Mouse (Mus musculus) thymus, adult 2 months (tissue): ENCODE measurements around the gene Rps27l.

Experiments used
- CTCF ChIP-seq: fragments of 200-500 bp; IDR thresholded peaks from 2 replicates; pipeline ENCODE4 v1.5.1; 2012; ENCODE audit warnings: mild to moderate bottlenecking, control low read depth, low read length, moderate library complexity, borderline replicate concordance; ENCODE audit not compliant: control insufficient read depth, poor library complexity, insufficient read depth; ENCODE audit errors: extremely low read depth
- POLR2A ChIP-seq: fragments of 200-500 bp; IDR thresholded peaks from 2 replicates; pipeline ENCODE4 v1.6.1; 2012; ENCODE audit warnings: mild to moderate bottlenecking, low read length, control low read depth, moderate library complexity; ENCODE audit not compliant: control insufficient read depth, poor library complexity, insufficient read depth; ENCODE audit errors: extremely low read depth

DNA sequence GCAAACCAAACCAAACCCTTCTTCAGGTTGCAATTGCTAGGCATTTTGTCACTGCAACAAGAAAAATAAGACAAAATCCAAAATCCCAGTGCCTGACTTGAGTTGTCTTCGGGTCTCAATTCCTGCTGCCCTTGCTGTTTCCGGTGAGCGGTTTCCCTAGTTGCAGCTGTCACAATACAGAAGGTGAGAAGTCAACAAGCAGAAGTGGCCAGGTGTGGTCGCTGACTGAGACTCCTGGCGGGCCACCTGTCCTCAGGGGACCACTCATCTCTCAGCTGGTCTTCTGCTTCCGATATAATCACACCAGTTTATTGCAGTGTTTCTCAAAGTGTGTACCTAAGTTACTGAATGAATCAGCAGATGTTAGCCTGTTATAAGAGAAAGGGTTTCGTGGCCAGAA is 15.5 kb upstream of the Rps27l start:
- no peak for TF ChIP-seq CTCF
- TF ChIP-seq POLR2A: no peak
